Mouse (Mus musculus): ENCODE data around the gene Ethe1. TPM values are rescaled to one million over a fixed set of nuclear protein-coding genes. Genes with fewer than 3 reads are reported as not detected.

Gene Ethe1
- polyA plus RNA-seq, 1 experiment = 34.7 TPM

- Histone ChIP-seq H3K79me2 (ENCODE audit: control insufficient read depth, insufficient read depth) (no peaks in the 10 kb centered on the region), H3K36me3 (ENCODE audit: control insufficient read depth, insufficient read depth) (no peaks in the 10 kb centered on the region), H3ac (ENCODE audit: control insufficient read depth, insufficient read length) (no peak overlapping the region), H3K27me3 (ENCODE audit: control insufficient read depth, insufficient read depth, insufficient read length) (no peaks in the 10 kb centered on the region), H3K4me3 (no peak overlapping the region), H3K4me2 (ENCODE audit: low read depth) (no peak overlapping the region)
- no peak for TF ChIP-seq POLR2AphosphoS2 (IDR thresholded peaks at IDR 0.05; ENCODE audit: insufficient read length, low read depth)
- no peak for TF ChIP-seq MYOD1 (IDR thresholded peaks at IDR 0.05; ENCODE audit: control insufficient read depth in 1 of 3, insufficient read length in 2 of 3, low read depth in 2 of 3)
- no peak for TF ChIP-seq POLR2A (IDR thresholded peaks at IDR 0.05; ENCODE audit: insufficient read length, low read depth)
Observed at GRCm38 (mm10) chr7:24574224-24574796, 13.0 kb upstream of the Ethe1 start.

- TF ChIP-seq CEBPB (IDR thresholded peaks at IDR 0.05; ENCODE audit: insufficient read depth, poor library complexity, severe bottlenecking) = no peak
- no peak for TF ChIP-seq E2F4 (IDR thresholded peaks at IDR 0.05; ENCODE audit: insufficient read depth)
- TF ChIP-seq TCF12 (IDR thresholded peaks at IDR 0.05; ENCODE audit: insufficient read depth, poor library complexity, severe bottlenecking) = no peak
- no peak for TF ChIP-seq REST (IDR thresholded peaks at IDR 0.05; ENCODE audit: insufficient read depth, insufficient read length)
- no peak for TF ChIP-seq USF1 (IDR thresholded peaks at IDR 0.05; ENCODE audit: low read depth)
- TF ChIP-seq POLR2AphosphoS2 (IDR thresholded peaks at IDR 0.05; ENCODE audit: insufficient read length, low read depth) = no peak
- no peak for TF ChIP-seq POLR2A (IDR thresholded peaks at IDR 0.05; ENCODE audit: insufficient read length, low read depth)
- TF ChIP-seq TCF3 (IDR thresholded peaks at IDR 0.05; ENCODE audit: insufficient read length, low read depth) = no peak
- no peak for TF ChIP-seq MAX (IDR thresholded peaks at IDR 0.05; ENCODE audit: low read depth)
- TF ChIP-seq MYOG (IDR thresholded peaks at IDR 0.05; ENCODE audit: control insufficient read depth in 1 of 3, insufficient read depth in 1 of 3, insufficient read length in 2 of 3, low read depth in 2 of 3) = no peak
- TF ChIP-seq MYOD1 (IDR thresholded peaks at IDR 0.05; ENCODE audit: control insufficient read depth in 1 of 3, insufficient read length in 2 of 3, low read depth in 2 of 3) = no peak
- TF ChIP-seq SRF (IDR thresholded peaks at IDR 0.05; ENCODE audit: control insufficient read depth, insufficient read length, low read depth) = no peak
- Histone ChIP-seq H3K4me3 (no peak overlapping the region), H3K36me3 (ENCODE audit: control insufficient read depth, insufficient read depth) (no peaks in the 10 kb centered on the region), H3ac (ENCODE audit: control insufficient read depth, insufficient read length) (no peak overlapping the region), H3K4me2 (ENCODE audit: low read depth) (no peak overlapping the region), H3K79me2 (ENCODE audit: control insufficient read depth, insufficient read depth) (no peaks in the 10 kb centered on the region), H3K27me3 (ENCODE audit: control insufficient read depth, insufficient read depth, insufficient read length) (no peaks in the 10 kb centered on the region)
Observed at GRCm38 (mm10) chr7:24577811-24578210, 9.5 kb upstream of the Ethe1 start.

GRCm38 (mm10) chr7:24584876-24585275 is 2.5 kb upstream of the Ethe1 start:
- H3K79me2 ChIP-seq (ENCODE audit: control insufficient read depth, insufficient read depth) = no peaks in the 10 kb centered on the region
- no peak overlapping the region for H3K4me2 ChIP-seq (ENCODE audit: low read depth)
- no peak overlapping the region for H3K4me3 ChIP-seq
- no peak overlapping the region for H3ac ChIP-seq (ENCODE audit: control insufficient read depth, insufficient read length)
- H3K27me3 ChIP-seq (ENCODE audit: control insufficient read depth, insufficient read depth, insufficient read length) = no peaks in the 10 kb centered on the region
- TF ChIP-seq REST (IDR thresholded peaks at IDR 0.05; ENCODE audit: insufficient read depth, insufficient read length) = no peak
- no peak for TF ChIP-seq TCF12 (IDR thresholded peaks at IDR 0.05; ENCODE audit: insufficient read depth, poor library complexity, severe bottlenecking)
- TF ChIP-seq TCF3 (IDR thresholded peaks at IDR 0.05; ENCODE audit: insufficient read length, low read depth) = no peak
- no peak for TF ChIP-seq POLR2AphosphoS2 (IDR thresholded peaks at IDR 0.05; ENCODE audit: insufficient read length, low read depth)
- TF ChIP-seq MYOG (IDR thresholded peaks at IDR 0.05; ENCODE audit: control insufficient read depth in 1 of 3, insufficient read depth in 1 of 3, insufficient read length in 2 of 3, low read depth in 2 of 3) = no peak
- TF ChIP-seq USF1 (IDR thresholded peaks at IDR 0.05; ENCODE audit: low read depth) = no peak
- no peak for TF ChIP-seq SRF (IDR thresholded peaks at IDR 0.05; ENCODE audit: control insufficient read depth, insufficient read length, low read depth)
- TF ChIP-seq POLR2A (IDR thresholded peaks at IDR 0.05; ENCODE audit: insufficient read length, low read depth) = no peak
- no peak for TF ChIP-seq MYOD1 (IDR thresholded peaks at IDR 0.05; ENCODE audit: control insufficient read depth in 1 of 3, insufficient read length in 2 of 3, low read depth in 2 of 3)
- TF ChIP-seq CEBPB (IDR thresholded peaks at IDR 0.05; ENCODE audit: insufficient read depth, poor library complexity, severe bottlenecking) = no peak
- TF ChIP-seq E2F4 (IDR thresholded peaks at IDR 0.05; ENCODE audit: insufficient read depth) = no peak
- TF ChIP-seq MAX (IDR thresholded peaks at IDR 0.05; ENCODE audit: low read depth) = no peak
- H3K36me3 ChIP-seq (ENCODE audit: control insufficient read depth, insufficient read depth) = no peaks in the 10 kb centered on the region

- no peaks in the 10 kb centered on the region for H3K36me3 ChIP-seq (ENCODE audit: control insufficient read depth, insufficient read depth)
- H3K4me2 ChIP-seq (ENCODE audit: low read depth) = no peak overlapping the region
- TF ChIP-seq POLR2AphosphoS2 (IDR thresholded peaks at IDR 0.05; ENCODE audit: insufficient read length, low read depth) (no peak), TCF3 (IDR thresholded peaks at IDR 0.05; ENCODE audit: insufficient read length, low read depth) (no peak), TCF12 (IDR thresholded peaks at IDR 0.05; ENCODE audit: insufficient read depth, poor library complexity, severe bottlenecking) (no peak), MAX (IDR thresholded peaks at IDR 0.05; ENCODE audit: low read depth) (no peak), MYOD1 (IDR thresholded peaks at IDR 0.05; ENCODE audit: control insufficient read depth in 1 of 3, insufficient read length in 2 of 3, low read depth in 2 of 3) (no peak), SRF (IDR thresholded peaks at IDR 0.05; ENCODE audit: control insufficient read depth, insufficient read length, low read depth) (no peak)
- H3K79me2 ChIP-seq (ENCODE audit: control insufficient read depth, insufficient read depth) = no peaks in the 10 kb centered on the region
- no peak overlapping the region for H3K4me3 ChIP-seq
- no peak overlapping the region for H3ac ChIP-seq (ENCODE audit: control insufficient read depth, insufficient read length)
- no peaks in the 10 kb centered on the region for H3K27me3 ChIP-seq (ENCODE audit: control insufficient read depth, insufficient read depth, insufficient read length)
Observed at GRCm38 (mm10) chr7:24585995-24586394, 1.3 kb upstream of the Ethe1 start.

GRCm38 (mm10) chr7:24586828-24587227 is 515 bp upstream of the Ethe1 start:
- no peaks in the 10 kb centered on the region for H3K27me3 ChIP-seq (ENCODE audit: control insufficient read depth, insufficient read depth, insufficient read length)
- H3K36me3 ChIP-seq (ENCODE audit: control insufficient read depth, insufficient read depth) = no peaks in the 10 kb centered on the region
- H3K79me2 ChIP-seq (ENCODE audit: control insufficient read depth, insufficient read depth) = no peaks in the 10 kb centered on the region
- H3ac ChIP-seq (ENCODE audit: control insufficient read depth, insufficient read length) = no peak overlapping the region
- no peak for TF ChIP-seq POLR2AphosphoS2 (IDR thresholded peaks at IDR 0.05; ENCODE audit: insufficient read length, low read depth)
- no peak for TF ChIP-seq E2F4 (IDR thresholded peaks at IDR 0.05; ENCODE audit: insufficient read depth)
- no peak for TF ChIP-seq TCF12 (IDR thresholded peaks at IDR 0.05; ENCODE audit: insufficient read depth, poor library complexity, severe bottlenecking)
- no peak for TF ChIP-seq MYOD1 (IDR thresholded peaks at IDR 0.05; ENCODE audit: control insufficient read depth in 1 of 3, insufficient read length in 2 of 3, low read depth in 2 of 3)
- no peak for TF ChIP-seq USF1 (IDR thresholded peaks at IDR 0.05; ENCODE audit: low read depth)
- TF ChIP-seq SRF (IDR thresholded peaks at IDR 0.05; ENCODE audit: control insufficient read depth, insufficient read length, low read depth) = no peak
- TF ChIP-seq TCF3 (IDR thresholded peaks at IDR 0.05; ENCODE audit: insufficient read length, low read depth) = no peak
- TF ChIP-seq POLR2A (IDR thresholded peaks at IDR 0.05; ENCODE audit: insufficient read length, low read depth) = no peak
- TF ChIP-seq REST (IDR thresholded peaks at IDR 0.05; ENCODE audit: insufficient read depth, insufficient read length) = no peak
- TF ChIP-seq CEBPB (IDR thresholded peaks at IDR 0.05; ENCODE audit: insufficient read depth, poor library complexity, severe bottlenecking) = no peak
- no peak for TF ChIP-seq MYOG (IDR thresholded peaks at IDR 0.05; ENCODE audit: control insufficient read depth in 1 of 3, insufficient read depth in 1 of 3, insufficient read length in 2 of 3, low read depth in 2 of 3)
- no peak for TF ChIP-seq MAX (IDR thresholded peaks at IDR 0.05; ENCODE audit: low read depth)
- H3K4me2 ChIP-seq (ENCODE audit: low read depth) = no peak overlapping the region
- H3K4me3 ChIP-seq = no peak overlapping the region

All from myocyte (in vitro differentiated cells).